Mouse (Mus musculus) spleen, adult 12 weeks (tissue): Measurements from ENCODE around the gene Iqcc.
A peak's percentile ranks its signal among the peaks of the same experiment; 100 is the strongest.

Experiments
- DNase-seq: peaks from one replicate; pipeline ENCODE4 v3.0.0; 2022; ENCODE audit warnings: low spot score

Iqcc gene

DNA sequence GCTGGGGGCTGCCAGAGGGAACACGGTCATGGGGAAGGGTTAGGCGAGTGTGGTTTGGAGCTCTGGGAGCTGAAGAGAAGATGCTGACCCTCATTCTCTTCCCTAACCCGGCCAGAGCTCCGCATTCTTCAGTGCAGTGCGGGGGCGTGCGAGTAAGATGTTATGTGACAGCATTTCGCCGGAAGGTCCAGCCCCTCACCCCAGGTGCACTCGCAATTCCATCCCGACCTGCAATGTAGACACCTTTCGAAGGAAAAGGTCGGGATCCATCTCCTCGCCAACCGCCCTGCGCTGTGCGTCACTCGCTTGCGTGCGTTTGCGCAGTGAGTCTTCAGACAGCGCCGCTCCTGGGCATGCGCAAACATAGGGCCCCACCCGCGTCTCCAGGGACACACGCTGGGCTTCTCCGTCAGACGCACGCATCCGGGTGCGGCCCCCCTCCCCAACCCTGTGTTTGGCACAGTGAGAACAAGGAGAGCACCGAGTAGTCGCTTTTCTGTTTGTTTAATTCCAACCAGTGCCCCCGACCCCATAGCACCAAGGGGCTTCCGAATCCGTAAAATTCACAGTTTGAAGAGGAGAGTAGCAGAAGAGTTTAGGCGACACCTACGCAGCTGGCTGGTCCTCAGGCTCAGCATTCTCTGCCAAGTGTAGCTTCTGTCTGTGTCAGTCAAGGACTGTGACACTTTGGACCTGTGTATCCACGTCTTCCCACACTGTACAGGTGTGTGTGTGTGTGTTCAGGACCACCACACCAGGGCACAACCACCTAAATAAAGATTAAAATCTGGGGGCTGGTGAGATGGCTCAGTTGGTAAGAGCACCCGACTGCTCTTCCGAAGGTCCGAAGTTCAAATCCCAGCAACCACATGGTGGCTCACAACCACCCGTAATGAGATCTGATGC, at the start of gene Iqcc:
Iqcc (minus strand) TSS at position 314 of the 906 bp plus-strand sequence.
- DNase-seq, result peak; percentile 85

DNA sequence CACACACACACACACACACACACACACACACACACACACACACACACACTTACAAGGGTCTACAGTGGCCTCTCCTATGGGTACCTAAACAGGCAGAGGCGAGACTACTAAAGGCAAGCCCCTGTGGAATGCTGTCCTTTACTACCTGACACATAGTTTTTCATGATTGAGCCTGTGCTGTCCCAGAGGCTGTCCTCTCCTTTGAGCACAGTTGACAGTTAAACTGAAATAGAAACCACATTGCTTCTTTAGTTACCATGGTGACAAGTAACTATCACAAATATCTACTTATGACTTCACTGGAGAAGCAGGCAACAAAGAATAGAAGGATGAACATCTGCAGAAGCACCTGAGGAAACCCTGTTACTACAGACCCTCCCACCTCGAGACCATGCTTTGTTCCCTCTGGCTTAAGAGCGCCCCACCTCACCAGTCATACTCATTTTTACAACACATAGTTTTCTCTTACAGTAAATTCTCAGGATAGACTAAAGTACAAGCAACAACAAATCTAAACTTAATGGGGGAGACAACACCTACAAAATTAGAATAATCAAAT, 43.4 kb upstream of the Iqcc start:
- no peak for DNase-seq

DNA sequence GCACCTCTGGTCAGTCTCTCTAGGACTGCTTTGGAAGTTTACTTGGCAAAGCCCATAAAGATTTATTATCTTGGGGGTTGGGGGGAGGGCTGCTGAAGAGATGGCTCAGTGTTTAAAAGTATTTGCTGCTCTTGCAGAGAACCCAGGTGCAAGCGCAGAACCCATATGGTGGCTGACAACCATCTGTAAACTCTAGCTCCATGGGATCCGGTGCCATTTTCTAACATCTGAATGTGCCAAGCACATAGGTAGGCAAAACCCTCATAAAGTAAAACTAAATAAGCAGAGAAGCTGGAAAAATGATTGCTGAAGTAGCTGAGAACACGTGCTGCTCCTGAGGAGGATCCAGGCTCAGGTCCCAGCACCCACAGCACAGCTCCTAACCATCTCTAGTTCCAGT, 42.7 kb upstream of the Iqcc start:
- no peak for DNase-seq

DNA sequence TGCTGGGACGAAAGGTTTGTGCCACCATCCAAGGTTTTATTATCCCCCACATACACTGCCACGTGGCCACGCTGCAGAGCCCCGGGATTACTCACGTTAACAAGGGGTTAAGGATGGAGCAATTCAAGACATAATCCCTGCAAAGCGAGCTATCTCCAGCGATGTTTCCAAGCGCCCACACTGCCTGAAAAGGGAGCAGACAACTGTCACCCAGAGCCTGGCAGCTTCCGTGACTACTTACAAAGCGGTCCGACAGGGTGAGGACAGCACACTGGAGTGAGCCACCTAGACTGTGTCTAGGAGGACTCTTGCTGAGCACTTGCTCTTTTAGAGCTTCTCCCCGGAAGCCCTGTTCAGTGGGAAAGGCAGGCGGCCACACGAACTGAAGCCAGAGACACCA, 35.9 kb upstream of the Iqcc start:
- DNase-seq, result no peak

DNA sequence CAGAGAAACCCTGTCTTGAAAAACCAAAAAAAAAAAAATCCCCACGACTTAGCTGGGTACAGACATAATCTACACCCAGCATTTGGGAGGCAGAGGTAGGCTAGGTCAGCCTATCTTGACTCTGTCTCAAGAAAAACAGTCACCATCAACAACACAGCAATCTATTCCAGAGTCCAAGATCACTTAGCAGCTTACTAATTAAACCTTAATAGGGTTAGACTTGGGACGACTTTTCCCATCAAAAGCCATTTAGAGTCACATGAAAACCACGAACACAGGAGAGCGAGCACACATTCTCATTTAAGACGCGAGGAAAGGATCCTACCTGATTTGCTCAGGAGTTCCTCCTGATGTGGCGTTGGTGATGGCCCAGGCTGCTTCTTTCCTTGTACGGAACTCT, 31.5 kb upstream of the Iqcc start:
- DNase-seq, result no peak

DNA sequence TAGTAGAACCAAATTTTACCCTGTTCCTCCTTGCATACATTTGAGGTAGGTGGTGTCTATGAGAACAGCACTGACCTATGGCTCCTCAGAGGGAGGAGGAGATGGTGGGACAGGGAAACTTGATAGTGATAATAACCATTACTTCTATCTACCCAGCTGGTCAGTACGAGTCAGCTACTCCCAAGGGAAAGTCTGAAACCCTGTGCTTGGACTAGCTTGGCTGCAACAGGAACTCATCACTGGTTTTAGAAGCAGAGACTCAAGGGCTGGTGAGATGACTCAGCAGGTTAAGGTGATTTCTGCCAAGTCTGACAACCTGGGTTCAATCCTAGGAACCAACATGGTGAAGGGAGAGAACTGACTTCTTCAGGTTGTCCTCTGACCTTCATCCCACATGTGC, 29.8 kb upstream of the Iqcc start:
- DNase-seq, result no peak

DNA sequence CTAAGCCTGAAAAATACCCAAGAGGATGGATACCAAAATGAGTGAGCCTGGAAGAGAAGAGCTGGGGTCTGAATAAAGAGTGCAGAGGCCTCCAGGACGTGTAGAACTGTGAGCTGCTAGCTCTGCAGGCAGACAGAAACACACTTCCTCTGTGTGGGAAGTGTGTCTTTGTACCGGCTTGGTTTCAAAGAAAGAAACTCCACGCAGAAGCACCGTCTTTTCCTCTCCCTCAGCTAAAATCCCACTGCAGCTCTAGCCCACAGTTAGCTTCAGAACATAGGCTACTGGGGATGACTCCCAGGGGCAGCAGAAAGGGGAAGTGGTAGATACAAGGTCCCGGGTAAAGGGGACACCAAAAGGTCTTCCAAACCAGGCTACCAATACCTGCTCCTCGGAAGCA, 26.3 kb upstream of the Iqcc start:
- no peak for DNase-seq

DNA sequence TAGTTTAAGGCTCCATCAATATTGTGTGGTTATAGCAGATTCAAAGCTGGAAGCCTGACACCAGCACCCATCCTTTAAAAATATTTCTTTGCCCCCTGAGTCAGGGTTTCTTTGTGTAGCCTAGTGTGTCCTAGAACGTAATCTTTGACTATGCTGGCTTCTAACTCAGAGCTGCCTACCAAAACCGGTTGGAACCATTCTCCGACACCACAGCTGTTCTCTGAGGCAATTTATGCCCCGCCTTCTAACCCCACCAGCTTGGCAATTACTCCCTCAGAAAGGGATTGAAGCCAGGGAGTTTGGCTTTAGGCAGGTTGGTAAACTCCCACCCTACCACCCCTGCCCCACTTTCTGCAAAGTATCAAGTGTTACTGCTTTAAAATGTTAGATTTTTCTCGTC, 22.9 kb upstream of the Iqcc start:
- DNase-seq, result no peak

DNA sequence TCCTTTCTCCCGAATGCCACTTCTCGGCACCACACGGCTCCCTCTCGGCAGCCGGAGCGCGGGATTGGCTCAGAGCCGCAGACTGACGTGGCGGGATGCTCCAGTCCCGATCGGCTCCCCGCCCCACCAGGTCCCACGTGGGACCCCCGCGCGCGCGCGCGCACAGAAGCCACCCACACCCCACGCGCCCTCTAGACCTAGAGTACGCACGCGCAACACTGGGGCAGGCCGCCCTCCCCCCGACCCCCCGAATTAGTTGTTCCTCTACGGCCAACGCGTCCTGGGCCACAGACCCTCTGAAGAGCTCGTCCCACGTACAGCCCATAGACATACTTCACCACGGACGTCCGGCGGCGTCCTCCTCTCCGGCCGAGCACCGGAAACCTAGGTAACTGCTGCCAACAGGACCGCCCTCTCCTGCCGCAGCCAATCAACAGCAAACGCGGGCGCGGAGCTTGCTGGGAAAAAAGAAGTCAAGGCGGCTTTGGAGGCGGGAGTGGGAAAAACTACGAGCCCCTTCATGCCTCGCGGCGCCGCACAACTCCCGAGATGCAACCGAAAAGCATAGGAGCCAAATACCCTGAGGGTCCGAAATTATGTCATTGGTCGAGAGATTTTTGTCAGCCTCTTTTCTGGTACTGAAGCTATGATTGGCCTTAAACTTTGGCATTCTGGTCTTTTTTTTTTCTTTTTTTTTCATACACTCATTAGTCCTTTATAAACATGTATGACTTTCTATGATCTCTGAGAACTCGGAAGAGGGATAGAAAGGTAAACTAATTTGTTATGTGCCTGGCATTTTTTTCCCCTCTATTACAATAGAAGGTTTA, 22.0 kb upstream of the Iqcc start, which contains the start of gene Txlna:
Txlna (minus strand) TSS at position 428 of the 830 bp plus-strand sequence.
- peak; percentile 91 for DNase-seq

DNA sequence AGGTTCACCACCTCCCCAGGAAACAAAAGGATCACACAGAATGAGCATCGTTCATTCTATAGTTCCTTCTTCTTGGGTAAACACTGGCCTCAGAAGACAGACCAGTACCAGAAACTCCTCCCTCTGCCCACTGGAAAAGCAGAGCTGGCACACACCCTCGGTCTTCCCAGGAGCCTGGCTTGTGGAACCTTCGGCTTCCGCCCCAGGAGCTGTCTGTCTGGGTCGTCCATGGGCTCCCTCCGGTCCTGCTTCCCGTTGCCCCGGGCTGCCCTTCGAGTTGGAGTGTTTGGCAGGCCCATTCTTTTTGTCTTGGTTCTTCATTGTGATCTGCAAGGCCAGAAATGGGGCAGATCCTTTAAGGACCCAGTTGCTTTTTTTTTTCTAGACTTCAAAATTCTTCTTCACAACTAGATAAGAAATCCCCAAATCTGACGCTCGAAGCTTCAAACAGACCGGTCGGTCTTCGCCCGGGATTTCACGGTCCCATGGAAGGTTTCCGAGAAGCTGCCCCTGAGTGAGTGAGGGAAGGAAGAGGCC, 21.3 kb upstream of the Iqcc start:
- DNase-seq, result no peak

DNA sequence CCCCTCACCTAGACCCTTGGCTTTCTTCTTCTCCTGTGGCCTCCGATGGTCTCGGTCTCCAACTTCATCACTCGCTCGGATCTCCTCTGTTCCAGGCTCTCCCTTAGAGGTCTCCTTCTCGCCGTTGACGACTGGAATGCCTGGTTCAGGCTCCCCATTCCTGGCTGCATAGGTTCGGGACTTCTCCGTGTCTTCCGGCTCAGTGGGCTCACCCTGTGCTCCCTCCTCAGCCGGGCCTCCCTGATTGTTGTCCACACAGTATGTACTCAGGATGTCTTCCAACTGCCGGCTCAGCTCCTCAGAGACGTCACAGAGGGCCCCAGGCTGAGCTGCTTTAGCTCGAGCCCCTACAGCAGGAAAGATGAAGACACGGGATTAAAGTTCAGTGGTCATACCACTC, 20.3 kb upstream of the Iqcc start:
- DNase-seq, result no peak

DNA sequence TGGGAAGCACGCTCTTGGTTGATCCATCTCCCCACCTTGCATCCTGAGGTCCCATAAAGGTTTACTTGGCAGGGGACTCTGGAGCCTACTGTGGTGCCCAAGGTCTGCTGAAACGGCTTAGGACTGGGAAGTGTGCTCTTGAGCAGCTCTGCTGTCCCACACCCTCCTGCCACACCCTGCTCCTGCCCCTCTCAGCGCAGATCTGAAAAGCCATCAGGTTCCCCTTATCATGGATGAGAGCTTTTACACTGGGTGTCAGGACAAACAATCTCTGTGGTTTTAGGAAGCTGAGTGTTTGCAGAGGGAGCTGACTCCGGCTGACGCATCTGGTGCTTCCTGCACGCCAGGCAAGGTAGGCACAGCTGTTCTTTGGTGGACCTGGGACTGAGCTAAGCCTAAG, 15.0 kb upstream of the Iqcc start:
- DNase-seq, result no peak

DNA sequence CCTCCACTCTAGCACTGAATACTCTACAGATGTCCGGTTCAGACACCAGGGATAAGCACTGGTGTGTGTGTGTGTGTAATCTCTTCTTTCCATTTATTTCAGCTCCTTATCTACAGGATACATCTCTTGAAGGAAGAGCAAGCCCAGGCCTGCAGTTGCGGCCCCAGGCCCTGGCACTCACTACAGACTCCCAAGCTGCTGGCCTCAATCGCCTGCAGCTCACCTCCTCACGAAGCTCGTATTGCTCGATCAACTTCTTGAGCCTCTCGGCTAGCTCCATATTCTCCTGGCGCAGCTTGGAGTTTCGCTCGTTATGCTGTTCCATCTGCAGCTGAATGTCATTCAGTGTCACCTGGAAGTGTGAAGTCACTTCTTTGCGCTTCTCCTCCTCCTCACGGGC, 13.0 kb upstream of the Iqcc start:
- no peak for DNase-seq

DNA sequence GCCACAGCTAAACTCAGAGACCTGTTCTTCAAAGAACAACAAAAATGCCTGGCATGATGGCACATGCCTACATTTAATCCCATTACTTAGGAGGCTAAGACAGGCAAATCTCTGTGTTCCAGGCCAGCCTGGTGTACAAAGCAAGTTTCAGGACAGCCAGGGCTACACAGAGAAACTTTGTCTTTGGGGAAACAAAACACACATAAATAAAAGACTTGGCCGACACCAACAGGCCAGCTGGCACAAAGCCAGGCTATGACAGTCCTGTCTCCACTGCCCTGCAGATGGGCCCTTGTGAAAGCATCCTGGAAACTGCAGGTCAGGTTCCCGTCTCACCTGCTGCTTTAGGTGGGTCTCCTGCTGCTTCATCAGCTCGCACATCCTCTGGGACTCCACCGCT, 12.0 kb upstream of the Iqcc start:
- no peak for DNase-seq

DNA sequence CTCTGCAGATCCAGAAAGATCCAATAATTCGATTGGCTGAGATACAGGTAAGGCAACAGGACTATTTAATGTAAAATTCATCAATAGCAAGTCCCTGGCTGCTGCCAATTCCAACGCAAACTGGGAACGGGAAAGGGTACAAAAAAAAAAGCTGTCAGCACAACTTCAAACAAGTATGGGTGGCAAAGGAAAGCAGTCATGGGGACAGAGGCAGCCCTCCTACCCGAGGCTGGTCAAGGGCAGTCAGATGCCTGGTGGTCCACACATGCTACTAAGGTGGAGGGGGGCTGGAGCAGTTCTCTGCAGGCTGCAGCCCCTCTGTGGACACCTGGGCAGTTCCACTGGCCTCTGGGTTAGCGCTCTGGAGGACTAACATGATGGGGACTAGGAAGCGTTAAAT, 7.1 kb upstream of the Iqcc start:
- DNase-seq, result no peak

DNA sequence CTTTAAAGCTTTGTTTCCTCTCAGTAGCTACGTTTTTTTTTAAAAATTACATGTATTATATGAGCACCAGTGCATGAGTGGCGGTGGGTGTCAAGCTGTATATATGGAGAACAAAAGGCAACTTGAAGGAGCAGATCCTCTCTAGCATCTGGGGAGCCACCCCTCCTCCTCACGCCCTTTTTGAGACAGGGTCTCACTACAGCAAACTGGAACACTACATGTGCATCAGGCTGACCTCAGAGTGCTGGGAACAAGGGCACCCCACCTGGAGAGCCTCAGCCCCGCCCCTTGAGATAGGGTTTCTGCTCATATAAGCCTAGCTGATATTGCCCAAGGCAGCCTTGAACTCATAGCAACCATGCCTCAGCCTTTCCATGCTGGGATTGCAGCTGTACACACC, 6.6 kb upstream of the Iqcc start:
- no peak for DNase-seq

DNA sequence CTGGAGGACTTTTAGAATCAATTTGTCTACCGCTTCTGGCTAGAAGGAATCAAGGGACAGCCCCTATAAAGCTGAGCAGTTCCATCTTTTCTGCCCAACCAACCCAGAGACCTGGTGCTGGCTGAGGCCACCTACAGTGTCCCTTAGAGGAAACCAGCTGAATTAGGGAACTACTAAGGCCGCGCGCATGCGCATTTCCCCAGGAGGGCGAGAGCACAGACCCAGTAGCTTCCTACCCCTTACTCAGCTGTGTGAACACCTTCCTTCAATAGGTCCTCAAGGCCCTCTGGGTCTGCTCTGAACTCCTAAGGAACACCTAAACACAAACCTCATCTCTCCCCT, 6.1 kb upstream of the Iqcc start:
- DNase-seq, result no peak

DNA sequence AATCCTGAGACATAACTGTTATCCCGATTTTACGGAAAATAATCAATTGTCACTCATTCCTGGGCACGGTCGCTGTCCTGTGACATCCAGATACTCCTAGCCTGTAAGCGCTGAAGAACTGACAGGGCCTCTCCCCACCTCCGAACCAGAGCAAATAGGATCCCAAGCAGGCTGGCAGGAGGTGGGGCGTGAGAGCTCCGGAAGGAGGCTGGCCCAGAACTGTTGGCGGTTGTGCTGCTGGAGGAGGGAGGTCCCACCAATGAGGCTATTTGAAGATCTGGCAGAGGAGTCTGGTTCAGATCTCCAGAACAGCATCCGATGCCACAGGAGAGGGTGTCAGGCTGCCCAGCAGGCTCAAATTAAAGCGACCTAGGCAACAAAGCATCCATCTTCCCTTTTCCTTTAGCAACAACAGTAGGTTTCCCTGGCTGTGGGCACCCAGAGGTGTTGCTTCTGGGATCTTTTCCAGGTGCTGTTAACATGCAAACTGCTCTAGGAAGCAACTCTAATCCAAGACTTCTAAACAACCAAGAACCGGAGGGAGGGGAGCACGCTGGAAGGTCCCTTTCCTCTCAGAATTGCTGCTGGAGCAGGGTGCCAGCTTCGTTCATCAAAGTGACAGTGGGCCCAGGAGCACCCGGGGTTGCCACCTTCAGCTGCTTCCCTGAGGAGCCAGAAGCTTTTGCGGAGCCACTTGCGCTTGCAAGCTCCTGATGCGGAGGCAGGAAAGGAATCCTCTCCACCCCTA, 5.6 kb upstream of the Iqcc start:
- DNase-seq, result peak; percentile 76

DNA sequence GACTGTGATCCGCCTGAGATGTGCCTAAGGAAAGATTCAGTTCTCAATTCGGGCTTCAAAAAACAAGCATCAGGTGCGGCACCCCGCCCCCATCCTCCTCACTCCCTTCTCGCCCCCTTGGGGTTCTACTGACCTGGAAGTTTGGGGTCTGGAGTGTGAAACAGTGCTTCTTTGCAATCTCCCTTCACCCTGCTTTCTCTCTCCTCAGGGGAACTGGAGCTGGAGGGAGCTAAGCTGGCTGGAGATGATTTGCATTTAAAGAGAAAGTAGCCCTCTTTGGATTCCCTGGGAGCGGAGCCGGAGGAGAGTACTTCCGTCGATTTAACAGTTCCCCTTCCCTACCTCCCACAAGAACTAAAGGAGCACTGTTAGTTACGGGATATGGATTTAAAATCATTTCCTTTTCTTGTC, 4.8 kb upstream of the Iqcc start, which contains the start of gene Ccdc28b:
Ccdc28b (minus strand) TSS at position 267 of the 411 bp plus-strand sequence.
- no peak for DNase-seq

DNA sequence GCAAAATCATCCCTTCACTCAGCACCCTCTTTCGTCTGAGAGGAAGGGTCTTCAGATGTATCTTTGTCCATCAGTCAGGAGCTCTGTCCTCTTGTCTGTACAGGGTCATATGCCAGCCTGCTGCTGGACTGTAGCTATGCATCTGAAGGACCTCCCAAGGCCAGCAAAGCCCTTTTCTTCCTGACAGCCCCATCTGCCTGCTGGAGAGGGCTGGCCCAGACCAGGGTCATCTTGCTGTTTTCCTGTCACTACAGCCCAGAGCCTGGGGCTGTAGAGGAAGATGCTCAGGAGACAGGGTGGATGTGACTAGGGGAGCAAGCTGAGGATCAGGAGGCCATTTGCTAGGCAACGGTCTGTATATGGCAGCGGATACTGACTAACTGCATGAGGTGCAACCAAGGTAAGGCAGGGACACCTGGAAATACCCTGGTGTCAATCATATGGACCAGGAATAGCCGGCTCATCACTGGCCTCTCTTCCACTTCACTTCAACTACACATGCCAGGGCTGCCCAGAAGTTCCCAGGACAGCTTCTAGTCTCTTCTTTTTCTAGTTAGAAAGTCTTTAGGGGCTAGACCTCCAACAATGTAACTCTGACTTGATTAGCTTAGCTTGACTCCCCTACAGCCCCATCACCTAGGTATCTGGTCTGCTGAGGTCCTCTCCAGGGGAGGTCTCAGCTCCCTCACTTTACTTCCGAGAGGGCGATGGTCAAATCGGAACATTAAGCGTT, 4.1 kb upstream of the Iqcc start:
- DNase-seq, result no peak

DNA sequence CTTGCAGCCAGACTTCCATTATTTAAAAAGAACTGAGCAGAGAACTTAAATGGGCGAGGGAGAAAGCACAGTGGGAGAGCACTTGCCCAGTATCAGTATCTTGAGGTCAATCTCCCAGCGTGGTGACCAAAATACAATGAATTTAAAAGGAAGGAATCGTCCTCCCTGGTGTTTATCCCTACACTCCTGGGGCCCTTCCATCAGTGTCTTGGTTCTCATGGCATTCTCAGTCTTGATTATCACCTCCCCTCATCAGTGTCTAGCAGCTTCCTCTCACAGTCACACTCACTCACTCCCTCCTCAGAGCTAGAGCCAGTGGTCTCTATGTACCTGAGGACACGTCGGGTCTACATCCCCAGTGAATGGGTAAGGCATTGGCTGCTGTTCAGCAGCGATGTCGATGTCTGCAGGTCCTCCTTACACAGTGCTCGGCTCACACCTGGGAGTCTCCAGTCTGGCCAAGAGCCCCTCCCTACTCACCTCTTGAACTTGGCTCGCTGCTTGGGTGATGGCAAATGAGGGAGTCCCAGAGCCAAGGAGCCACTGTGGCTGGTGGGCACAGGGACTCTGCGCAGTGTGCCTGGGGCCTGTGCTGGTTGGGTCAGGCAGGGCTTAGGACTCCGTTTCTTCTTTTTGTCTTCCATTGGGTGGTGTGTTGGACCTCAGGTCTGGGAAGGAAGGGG, 3.4 kb upstream of the Iqcc start:
- no peak for DNase-seq
